Mouse (Mus musculus): ENCODE results near the gene Frmd6. TPM values are rescaled to one million over a fixed set of nuclear protein-coding genes. Genes with fewer than 3 reads are reported as not detected.

Frmd6 gene
- polyA plus RNA-seq, 1 experiment from 2014 or later, result 20.1 TPM

GRCm38 (mm10) chr12:70812822-70813465 is 12.4 kb upstream of the Frmd6 start:
- H3K4me3 ChIP-seq, result no peak overlapping the region
- no peaks in the 10 kb centered on the region for H3K9me3 ChIP-seq
- WGBS, result 14% methylated on average over 3 of the region's 3 CpGs
- H3K4me1 ChIP-seq, result peaks cover 19% of the 10 kb centered on the region
- DNase-seq (ENCODE audit: low spot score), result no peak
- H3K27me3 ChIP-seq (ENCODE audit: insufficient read depth, poor library complexity, severe bottlenecking), result no peaks in the 10 kb centered on the region
- peak overlapping the region; percentile 74 for H3K27ac ChIP-seq
- H3K36me3 ChIP-seq, result no peaks in the 10 kb centered on the region

DNA sequence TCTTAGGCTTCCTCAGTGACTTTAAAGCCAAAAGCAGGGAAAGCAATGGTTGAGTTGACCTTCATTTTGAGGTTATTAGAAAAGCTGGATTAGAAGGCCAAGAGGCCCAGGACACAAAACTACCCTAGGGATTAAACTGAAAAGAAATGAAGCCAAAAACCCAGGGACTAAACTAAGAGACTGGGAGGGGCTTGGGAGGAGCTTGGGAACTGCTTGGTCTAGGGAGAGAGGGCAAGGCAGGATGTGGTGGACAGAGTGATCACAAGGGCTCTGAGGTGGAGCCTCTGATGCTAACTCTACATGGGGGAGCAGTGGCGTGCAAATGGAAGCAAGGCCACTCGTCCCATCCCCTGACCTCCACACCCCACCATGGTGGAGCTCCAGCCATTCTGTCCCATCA is 8.6 kb upstream of the Frmd6 start:
- Histone ChIP-seq H3K27me3 (ENCODE audit: insufficient read depth, poor library complexity, severe bottlenecking) (no peaks in the 10 kb centered on the region), H3K4me3 (no peak overlapping the region), H3K36me3 (no peaks in the 10 kb centered on the region), H3K9me3 (no peaks in the 10 kb centered on the region), H3K27ac (no peak overlapping the region), H3K4me1 (peaks cover 13% of the 10 kb centered on the region)
- WGBS, result 85% methylated on average over 2 of the region's 2 CpGs
- no peak for DNase-seq (ENCODE audit: low spot score)

- H3K27ac ChIP-seq, result peak overlapping the region; percentile 98
- peak overlapping the region; percentile 82 for H3K4me3 ChIP-seq
- no peak for DNase-seq (ENCODE audit: low spot score)
- H3K36me3 ChIP-seq, result 0 out of 2 replicates have a peak, but pooled peaks cover 2% of the 10 kb centered on the region
- WGBS, result 59% methylated on average over 7 of the region's 7 CpGs
- peaks cover 15% of the 10 kb centered on the region for H3K4me1 ChIP-seq
- H3K9me3 ChIP-seq, result no peaks in the 10 kb centered on the region
- H3K27me3 ChIP-seq (ENCODE audit: insufficient read depth, poor library complexity, severe bottlenecking), result no peaks in the 10 kb centered on the region
Measured at GRCm38 (mm10) chr12:70824017-70824416, 1.3 kb upstream of the Frmd6 start.

DNA sequence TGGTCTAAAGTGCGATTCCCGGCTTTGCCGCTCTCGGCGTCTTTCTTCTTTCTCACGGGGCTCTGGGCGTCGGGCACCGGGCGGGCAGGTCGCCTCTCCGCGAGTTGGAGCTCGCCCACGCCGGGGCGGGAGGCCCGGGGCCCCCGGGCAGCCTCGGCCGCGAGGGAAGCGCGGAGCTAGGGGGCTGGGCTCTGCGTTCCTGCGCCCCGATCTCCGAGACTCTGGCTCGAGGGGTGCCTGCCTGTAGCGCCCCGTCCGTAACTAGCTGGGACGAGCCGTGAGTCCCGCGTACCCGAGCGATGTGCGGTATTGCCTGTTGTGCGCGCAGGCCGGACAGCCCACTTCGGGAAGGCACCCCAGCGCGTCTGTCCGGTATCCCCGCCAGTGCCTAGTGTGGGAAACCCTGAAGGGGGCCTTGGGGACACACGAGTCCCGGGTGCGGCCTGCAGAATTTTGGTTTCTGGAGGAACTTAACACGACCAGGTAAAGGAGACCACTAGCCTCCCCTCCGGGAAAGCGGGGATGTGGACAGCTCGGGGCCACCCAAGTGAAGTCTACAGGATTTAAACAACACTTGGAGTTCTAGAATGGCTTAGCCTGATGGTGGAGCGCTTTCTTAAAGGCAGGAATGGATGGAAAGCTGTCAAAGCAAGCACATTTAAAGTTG is 470 bp downstream of the Frmd6 start:
- H3K27ac ChIP-seq, result peak overlapping the region; percentile 98
- H3K9me3 ChIP-seq, result no peaks in the 10 kb centered on the region
- 0 out of 2 replicates have a peak, but pooled peaks cover 2% of the 10 kb centered on the region for H3K36me3 ChIP-seq
- WGBS, result under 1% methylated on average over 39 of the region's 55 CpGs
- peak; percentile 87 for DNase-seq (ENCODE audit: low spot score)
- peaks cover 30% of the 10 kb centered on the region for H3K4me1 ChIP-seq
- H3K4me3 ChIP-seq, result peak overlapping the region; percentile 82
- H3K27me3 ChIP-seq (ENCODE audit: insufficient read depth, poor library complexity, severe bottlenecking), result no peaks in the 10 kb centered on the region

DNA sequence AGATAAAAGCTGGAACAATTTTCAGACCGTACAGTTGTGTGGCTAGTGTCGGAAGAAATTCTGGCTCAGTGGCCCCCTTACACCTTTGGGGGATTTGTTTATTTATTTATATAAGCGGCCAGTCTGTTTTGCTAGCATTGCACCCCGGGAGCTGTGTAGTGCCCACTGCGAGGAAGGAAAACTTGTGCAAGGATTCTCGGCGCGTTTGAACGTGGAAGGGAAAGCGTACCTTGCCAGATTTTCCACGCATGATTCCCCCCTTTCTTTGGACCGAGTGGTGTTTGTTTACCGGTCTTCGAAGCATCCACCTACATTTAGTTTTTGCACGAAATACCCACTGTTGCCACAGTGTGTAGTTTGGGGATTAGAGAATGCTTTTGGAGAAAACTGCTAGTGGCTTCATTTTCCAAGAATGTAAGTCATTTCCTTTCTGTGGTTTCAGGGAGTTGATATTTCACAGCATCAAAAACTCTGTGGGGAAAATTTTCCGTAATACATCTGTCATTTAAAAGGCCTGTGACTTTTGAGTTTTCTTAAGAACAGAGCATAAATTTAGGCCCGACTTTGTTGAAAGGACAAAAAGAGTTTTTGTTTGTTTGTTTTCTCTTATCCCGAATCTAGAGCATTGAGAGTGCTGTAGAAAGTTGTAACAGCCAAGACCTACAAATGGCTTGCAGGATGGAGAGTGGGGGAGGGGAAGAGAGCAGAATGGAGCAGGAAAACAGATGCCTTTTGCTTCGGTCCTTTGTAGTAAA is 1.2 kb downstream of the Frmd6 start:
- H3K27me3 ChIP-seq (ENCODE audit: insufficient read depth, poor library complexity, severe bottlenecking), result no peaks in the 10 kb centered on the region
- DNase-seq (ENCODE audit: low spot score), result no peak
- no peaks in the 10 kb centered on the region for H3K9me3 ChIP-seq
- H3K4me3 ChIP-seq, result peak overlapping the region; percentile 82
- peaks cover 37% of the 10 kb centered on the region for H3K4me1 ChIP-seq
- 0 out of 2 replicates have a peak, but pooled peaks cover 2% of the 10 kb centered on the region for H3K36me3 ChIP-seq
- 3% methylated on average over 19 of the region's 19 CpGs for WGBS
- peak overlapping the region; percentile 98 for H3K27ac ChIP-seq

- Histone ChIP-seq H3K4me1 (peaks cover 44% of the 10 kb centered on the region), H3K27ac (peak overlapping the region; percentile 98), H3K27me3 (ENCODE audit: insufficient read depth, poor library complexity, severe bottlenecking) (no peaks in the 10 kb centered on the region), H3K36me3 (0 out of 2 replicates have a peak, but pooled peaks cover 2% of the 10 kb centered on the region), H3K4me3 (peak overlapping the region; percentile 82), H3K9me3 (no peaks in the 10 kb centered on the region)
- 15% methylated on average over 9 of the region's 9 CpGs for WGBS
- no peak for DNase-seq (ENCODE audit: low spot score)
Measured at GRCm38 (mm10) chr12:70827187-70827900, 2.0 kb downstream of the Frmd6 start.

DNA sequence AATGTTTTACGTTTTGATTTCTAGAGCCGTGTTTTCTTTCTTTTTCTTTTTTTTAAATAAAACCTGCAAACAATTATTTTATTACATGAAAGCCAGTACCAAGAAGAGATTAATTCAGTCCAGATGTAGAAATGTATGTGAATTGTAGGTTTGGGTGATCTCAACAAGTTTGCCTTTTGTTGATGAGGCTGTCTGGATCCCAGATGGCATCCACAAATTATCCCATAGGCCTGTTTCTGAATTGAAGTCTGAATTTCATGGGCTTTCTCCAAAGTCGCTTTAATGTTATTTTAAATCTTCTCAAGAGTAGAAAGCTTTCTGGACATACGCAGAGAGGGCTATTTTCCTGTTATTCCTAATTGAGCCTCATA is 2.6 kb downstream of the Frmd6 start:
- WGBS, result 75% methylated on average over 4 of the region's 4 CpGs
- Histone ChIP-seq H3K27ac (no peak overlapping the region), H3K27me3 (ENCODE audit: insufficient read depth, poor library complexity, severe bottlenecking) (no peaks in the 10 kb centered on the region), H3K4me1 (peaks cover 47% of the 10 kb centered on the region), H3K4me3 (no peak overlapping the region), H3K36me3 (0 out of 2 replicates have a peak, but pooled peaks cover 2% of the 10 kb centered on the region), H3K9me3 (no peaks in the 10 kb centered on the region)
- no peak for DNase-seq (ENCODE audit: low spot score)

- Histone ChIP-seq H3K36me3 (0 out of 2 replicates have a peak, but pooled peaks cover 2% of the 10 kb centered on the region), H3K27ac (no peak overlapping the region; the same call in 1 of the 2 replicates), H3K27me3 (ENCODE audit: insufficient read depth, poor library complexity, severe bottlenecking) (no peaks in the 10 kb centered on the region), H3K4me1 (peaks cover 50% of the 10 kb centered on the region), H3K4me3 (no peak overlapping the region), H3K9me3 (no peaks in the 10 kb centered on the region)
- WGBS, result 42% methylated on average over 9 of the region's 9 CpGs
- no peak for DNase-seq (ENCODE audit: low spot score)
Measured at GRCm38 (mm10) chr12:70830982-70831566, 5.8 kb downstream of the Frmd6 start.

DNA sequence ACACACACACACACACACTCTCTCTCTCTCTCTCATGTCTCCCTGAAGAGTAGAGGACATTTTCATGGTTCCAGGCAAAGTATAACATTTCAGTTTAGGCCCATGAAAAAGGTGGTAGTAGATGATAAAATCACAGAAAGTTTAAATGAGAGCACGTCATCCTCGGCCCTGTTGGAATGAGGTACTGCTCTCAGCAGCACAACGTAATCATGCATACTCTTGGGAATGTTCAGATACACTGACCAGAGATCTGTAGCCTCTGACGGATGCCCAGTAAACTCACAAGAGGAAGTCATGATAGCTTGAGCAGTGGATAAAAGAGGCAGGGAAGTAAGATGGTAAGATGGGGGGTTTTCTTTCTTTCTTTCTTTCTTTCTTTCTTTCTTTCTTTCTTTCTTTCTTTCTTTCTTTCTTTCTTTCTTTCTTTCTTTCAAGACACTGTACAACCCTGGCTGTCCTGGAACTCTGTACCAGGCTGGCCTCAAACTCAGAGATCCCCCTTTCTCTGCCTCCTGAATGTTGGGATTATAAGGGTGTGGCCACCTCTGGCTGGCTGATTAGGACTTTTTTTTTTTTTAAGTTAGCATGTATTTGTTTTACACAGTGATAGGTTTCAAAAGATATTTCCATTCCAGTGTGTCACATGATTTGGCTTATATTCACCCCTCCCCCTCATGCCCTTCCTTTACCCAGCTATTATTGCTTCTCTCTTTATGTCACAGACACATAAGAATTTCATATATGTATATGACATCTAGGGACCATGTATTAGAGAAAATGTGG is 7.1 kb downstream of the Frmd6 start:
- Histone ChIP-seq H3K4me3 (no peak overlapping the region), H3K27ac (no peak overlapping the region), H3K27me3 (ENCODE audit: insufficient read depth, poor library complexity, severe bottlenecking) (no peaks in the 10 kb centered on the region), H3K4me1 (peaks cover 46% of the 10 kb centered on the region), H3K36me3 (0 out of 2 replicates have a peak, but pooled peaks cover 2% of the 10 kb centered on the region), H3K9me3 (no peaks in the 10 kb centered on the region)
- 31% methylated on average over 4 of the region's 4 CpGs for WGBS
- DNase-seq (ENCODE audit: low spot score), result no peak

GRCm38 (mm10) chr12:70833050-70833449 is 7.7 kb downstream of the Frmd6 start:
- WGBS, result 85% methylated on average over 3 of the region's 3 CpGs
- no peak overlapping the region for H3K27ac ChIP-seq
- no peak for DNase-seq (ENCODE audit: low spot score)
- peaks cover 49% of the 10 kb centered on the region for H3K4me1 ChIP-seq
- no peaks in the 10 kb centered on the region for H3K27me3 ChIP-seq (ENCODE audit: insufficient read depth, poor library complexity, severe bottlenecking)
- no peaks in the 10 kb centered on the region for H3K9me3 ChIP-seq
- H3K4me3 ChIP-seq, result no peak overlapping the region
- 0 out of 2 replicates have a peak, but pooled peaks cover 2% of the 10 kb centered on the region for H3K36me3 ChIP-seq

GRCm38 (mm10) chr12:70834043-70834442 is 8.7 kb downstream of the Frmd6 start:
- H3K36me3 ChIP-seq, result no peaks in the 10 kb centered on the region
- 71% methylated on average over 4 of the region's 4 CpGs for WGBS
- no peak overlapping the region for H3K27ac ChIP-seq
- H3K4me3 ChIP-seq, result no peak overlapping the region
- peaks cover 52% of the 10 kb centered on the region for H3K4me1 ChIP-seq
- DNase-seq (ENCODE audit: low spot score), result no peak
- H3K9me3 ChIP-seq, result no peaks in the 10 kb centered on the region
- no peaks in the 10 kb centered on the region for H3K27me3 ChIP-seq (ENCODE audit: insufficient read depth, poor library complexity, severe bottlenecking)

- Histone ChIP-seq H3K9me3 (no peaks in the 10 kb centered on the region), H3K4me1 (peaks cover 45% of the 10 kb centered on the region), H3K36me3 (no peaks in the 10 kb centered on the region), H3K4me3 (no peak overlapping the region), H3K27ac (no peak overlapping the region), H3K27me3 (ENCODE audit: insufficient read depth, poor library complexity, severe bottlenecking) (no peaks in the 10 kb centered on the region)
- DNase-seq (ENCODE audit: low spot score), result no peak
- whole genome bisulfite sequencing, result 64% methylated on average over 5 of the region's 5 CpGs
Measured at GRCm38 (mm10) chr12:70835004-70835403, 9.7 kb downstream of the Frmd6 start.
